Mouse (Mus musculus): ENCODE data around the gene Ttll12. TPM values are rescaled to one million over a fixed set of nuclear protein-coding genes. Genes with fewer than 3 reads are reported as not detected.

Gene Ttll12
- polyA plus RNA-seq, 1 experiment = 27.8 TPM

DNA sequence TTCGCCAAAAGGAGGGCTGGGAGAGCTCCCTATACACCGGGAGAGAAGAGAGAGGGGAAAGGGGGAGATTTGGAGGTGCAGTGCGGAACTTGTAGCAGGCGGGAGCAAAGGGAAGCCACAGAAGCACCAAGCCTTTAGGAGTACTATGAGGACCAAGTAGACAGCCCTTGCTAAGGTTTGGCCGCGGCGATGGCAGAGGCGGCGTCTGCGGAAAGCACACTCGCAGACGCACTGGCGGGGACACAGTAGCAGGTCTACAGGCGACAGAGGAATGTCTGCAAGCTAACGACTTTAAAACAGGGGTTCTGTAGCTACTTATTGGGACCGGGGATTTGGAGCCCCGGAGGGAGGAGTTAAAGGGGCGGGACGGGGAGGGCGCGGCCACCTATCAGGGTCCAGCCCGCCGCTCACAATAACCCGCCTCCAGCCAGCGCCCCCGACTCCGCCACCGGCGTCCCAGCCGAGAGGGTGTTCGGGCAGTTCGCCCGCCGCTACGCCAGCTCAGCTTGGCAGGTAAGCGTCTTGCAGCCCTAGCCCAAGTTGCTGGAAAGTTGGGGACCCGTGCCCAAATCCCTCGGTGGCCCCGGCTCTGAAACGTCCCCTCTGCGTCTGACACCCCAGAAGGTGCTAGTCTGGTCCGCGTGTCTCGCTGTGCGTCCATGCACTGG is 68.4 kb downstream of the Ttll12 start, which contains the start of gene Bik:
Gene Bik, plus strand, starts transcription at position 439 of the 668 bp plus-strand sequence.
- Histone ChIP-seq H3K36me3 (ENCODE audit: control insufficient read depth) (no peaks in the 10 kb centered on the region), H3K4me1 (ENCODE audit: control insufficient read depth) (peaks cover 16% of the 10 kb centered on the region), H3K4me3 (replicated peaks) (peak within 1 kb of the TSS; percentile 62), H3K9me3 (ENCODE audit: control insufficient read depth, low read length) (peaks cover 4% of the 10 kb centered on the region; the same call in 1 of the 2 replicates), H3K27me3 (ENCODE audit: control insufficient read depth) (peaks cover 90% of the 10 kb centered on the region)
- TF ChIP-seq TAL1 (IDR thresholded peaks at IDR 0.05; ENCODE audit: low read length) = no peak
- TF ChIP-seq GATA1 (IDR thresholded peaks at IDR 0.05; ENCODE audit: low read length) = no peak

Other genes with a start within 250 kb of the Ttll12 start
- 2.4 and 3.3 TPM in 2 replicates for gene Arfgap3, start 244.9 kb downstream of the Ttll12 start, polyA plus RNA-seq (2012)
- 8.8 and 13.2 TPM in 2 replicates for gene Pacsin2, start 130.6 kb downstream of the Ttll12 start, polyA plus RNA-seq (2012)
- gene Ttll1, start 84.3 kb downstream of the Ttll12 start, polyA plus RNA-seq (2012) = 0.13 TPM in 2 replicates
- not detected in 2 replicates for gene Bik, start 68.3 kb downstream of the Ttll12 start, polyA plus RNA-seq (2012)
- gene Tspo, start 31.6 kb downstream of the Ttll12 start, polyA plus RNA-seq (2012) = 62.5 and 75.0 TPM in 2 replicates
- gene Mcat, start 31.4 kb downstream of the Ttll12 start, polyA plus RNA-seq (2012) = 0.91 and 2.0 TPM in 2 replicates
- gene Scube1, start 129.9 kb upstream of the Ttll12 start, polyA plus RNA-seq (2012) = 0.01 TPM in 1 of 2 replicates, not detected in the other
- not detected in 2 replicates for gene Mpped1, start 184.3 kb upstream of the Ttll12 start, polyA plus RNA-seq (2012)